Mouse (Mus musculus) gastrocnemius, postnatal 36 days (tissue): ENCODE results near the gene Prm2. TPM values are rescaled to one million over a fixed set of nuclear protein-coding genes. Genes with fewer than 3 reads are reported as not detected.

Experiments
- DNase-seq, 2 experiments: peaks; one replicate each; pipeline ENCODE4 v3.0.0; 2022
- intact Hi-C: fragments of 180-260 bp; cut with DNase I; formaldehyde crosslinking; loops from one replicate; pipeline ENCODE4 v1.15.1; 2025
- long read RNA-seq, 2 experiments: library from polyadenylated mRNA; stranded (forward); transcript quantifications; one replicate each; pipeline ENCODE4 v2.0.0; 2021
- total RNA-seq, 2 experiments: library from RNA; stranded (reverse); gene quantifications; 2 replicates each; pipeline ENCODE4 v1.2.3; 2021

Prm2 gene
- not detected for total RNA-seq
- long read RNA-seq, experiment 1 = 0 reads
- long read RNA-seq, experiment 2 = 0 reads

DNA sequence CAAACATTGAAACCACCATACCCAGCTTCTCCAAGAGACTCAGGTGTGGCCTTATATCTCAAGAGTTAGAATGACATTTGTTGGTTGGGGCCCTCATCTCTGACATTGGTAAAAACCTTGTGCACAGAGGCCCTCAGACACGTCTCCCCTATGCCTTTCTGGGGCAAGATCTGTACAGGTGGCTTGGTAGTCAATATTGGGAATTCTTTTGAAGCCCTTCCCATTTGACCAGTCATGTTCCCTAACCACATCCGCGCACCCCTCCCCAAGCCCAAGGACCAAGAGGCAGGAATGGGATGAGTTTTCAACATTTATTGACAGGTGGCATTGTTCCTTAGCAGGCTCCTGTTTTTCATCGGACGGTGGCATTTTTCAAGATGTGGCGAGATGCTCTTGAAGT, at the start of gene Prm2:
Prm2 (minus strand) TSS at position 101 of the 400 bp plus-strand sequence.
- no peak for DNase-seq
- intact Hi-C loops = no loop called here

DNA sequence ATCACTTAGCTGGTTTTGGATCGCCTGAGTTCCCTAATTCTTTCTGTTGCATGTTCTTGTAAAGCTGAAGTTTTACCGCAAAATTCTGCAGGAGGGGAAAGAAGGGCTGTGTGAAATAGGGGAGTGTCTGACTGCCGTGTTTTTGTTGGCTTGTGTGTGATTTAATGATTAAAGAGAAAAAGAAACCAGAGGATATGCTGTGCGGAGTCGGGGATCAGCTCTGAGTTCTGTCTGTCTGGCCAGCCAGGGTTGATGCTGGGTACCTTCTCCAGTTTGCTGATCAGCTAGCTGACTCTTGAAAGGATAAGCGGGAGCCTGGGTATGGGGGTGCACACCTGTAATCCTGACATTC, 48.4 kb upstream of the Prm2 start:
- intact Hi-C loops = no loop called here
- no peak for DNase-seq

DNA sequence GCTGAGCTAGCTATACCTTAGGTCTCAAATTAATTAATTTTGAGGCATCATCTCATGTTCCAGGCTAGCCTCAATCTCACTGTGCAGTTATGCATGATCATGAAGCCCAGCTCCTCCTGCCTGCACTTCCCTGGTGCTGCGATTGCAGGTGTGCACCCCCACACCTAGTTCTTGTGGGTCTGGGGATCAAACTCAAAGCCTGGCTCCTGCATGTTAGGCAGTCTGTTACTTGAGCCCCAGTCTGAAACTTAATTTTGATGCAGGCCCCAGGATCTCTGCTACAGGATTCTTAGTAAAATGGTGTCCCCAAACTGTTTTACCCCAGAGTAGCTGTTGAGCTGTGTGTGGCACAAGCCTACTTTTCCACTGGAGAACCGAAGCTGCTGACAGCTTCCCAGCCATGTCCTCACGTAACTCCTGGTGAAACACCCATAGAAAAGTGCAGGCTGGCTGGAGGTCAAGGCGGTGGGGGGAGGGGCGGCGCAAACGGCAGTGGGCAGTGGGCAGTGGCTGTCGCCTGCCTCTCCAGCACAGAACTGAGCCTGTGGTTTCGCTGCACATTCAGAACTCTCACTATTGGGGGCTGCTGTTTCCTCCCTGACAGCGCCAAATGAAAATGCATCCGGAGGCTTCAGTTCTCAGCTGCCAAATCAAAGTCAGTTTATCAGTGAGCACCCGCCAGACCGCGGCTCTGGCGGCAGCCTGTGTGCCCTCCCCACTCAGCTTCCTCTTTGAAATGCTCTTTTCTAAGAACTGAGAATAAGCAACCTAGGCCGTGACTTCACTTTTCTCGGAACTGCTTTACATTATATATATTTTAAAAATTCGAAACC, 47.8 kb upstream of the Prm2 start:
- intact Hi-C loops = no loop called here
- no peak for DNase-seq

DNA sequence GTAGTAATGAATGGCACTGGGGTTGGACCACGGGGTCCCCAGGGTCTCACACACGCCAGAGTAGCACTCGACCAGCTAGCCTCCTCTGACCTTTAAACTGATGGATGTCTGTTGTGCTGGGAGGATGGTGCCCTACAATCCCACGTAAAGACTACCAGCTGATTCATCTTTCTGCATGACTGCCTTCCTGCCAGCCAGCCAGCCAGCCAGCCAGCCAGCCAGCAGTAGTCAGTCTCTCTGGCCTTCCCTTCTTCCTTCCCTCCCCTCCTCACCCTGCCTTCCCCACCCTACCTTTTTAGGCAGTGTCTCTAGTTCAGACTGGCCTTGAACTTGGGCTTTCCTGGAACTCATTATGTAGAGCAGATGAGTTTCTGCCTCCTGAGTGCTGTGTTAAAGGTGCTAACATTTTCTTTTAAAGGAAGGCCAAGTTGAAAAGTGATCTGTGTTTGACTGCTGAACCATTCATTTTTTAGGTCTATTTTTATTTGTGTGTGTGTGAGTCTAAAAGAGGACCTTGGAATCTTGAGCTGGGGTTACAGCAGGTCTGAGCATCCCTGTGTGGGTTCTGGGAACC, 46.4 kb upstream of the Prm2 start:
- intact Hi-C loops = no loop called here
- no peak for DNase-seq

DNA sequence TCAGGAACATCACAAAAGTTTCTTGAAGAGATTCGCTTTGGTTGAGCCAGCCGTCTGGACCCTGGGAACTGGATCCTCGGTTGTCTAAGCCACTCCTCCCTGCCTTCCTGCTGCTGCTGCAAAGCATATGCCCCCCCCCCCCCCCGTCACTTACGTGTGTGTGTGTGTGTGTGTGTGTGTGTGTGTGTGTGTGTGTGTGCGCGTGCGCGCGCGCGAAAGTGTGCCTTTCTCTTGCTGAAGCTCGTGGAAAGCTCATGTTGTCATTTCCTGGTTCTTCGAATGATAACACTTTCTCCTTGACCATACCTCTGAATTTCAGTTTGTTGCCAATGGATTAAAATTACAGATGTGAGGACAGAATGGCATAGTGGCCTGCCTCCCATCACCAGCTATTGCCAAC, 44.1 kb upstream of the Prm2 start:
- no peak for DNase-seq
- intact Hi-C loops = no loop called here

DNA sequence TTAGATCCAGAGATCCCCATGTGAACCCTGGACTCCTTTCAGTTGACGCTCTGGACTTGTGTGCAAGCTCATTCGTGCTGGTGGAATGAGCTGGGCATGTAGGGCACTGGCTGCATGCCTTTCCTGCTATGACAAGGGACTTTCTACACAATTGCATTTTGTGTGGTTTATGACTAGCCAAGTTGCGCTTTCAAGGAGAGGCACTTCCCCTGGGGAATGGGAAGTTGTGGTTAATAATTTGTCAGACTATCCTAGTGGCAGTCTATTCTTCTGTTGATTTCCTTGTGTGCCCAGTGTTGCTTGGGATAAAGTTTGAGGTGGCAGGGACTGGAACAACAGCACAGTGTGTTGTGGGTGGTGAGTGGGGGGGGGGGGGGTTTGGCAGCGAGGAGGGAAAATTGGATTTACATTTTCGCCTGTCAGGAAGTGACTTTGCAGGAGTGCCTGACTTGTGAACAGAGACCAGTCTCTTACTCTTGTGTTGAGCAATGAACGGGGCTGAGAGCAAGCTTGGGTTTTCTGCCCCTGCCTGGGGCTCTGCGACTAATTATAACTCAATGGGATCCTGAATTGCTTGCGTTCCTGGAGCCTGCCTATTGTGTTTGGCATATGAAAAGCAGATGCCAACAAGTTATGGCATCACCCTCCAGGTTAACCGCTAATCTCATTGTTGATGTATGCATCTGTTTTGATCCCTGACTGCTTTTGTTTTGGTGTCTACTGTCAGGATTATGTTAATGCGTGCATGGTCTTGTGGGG, 42.7 kb upstream of the Prm2 start:
- no peak for DNase-seq
- intact Hi-C loops = no loop called here

DNA sequence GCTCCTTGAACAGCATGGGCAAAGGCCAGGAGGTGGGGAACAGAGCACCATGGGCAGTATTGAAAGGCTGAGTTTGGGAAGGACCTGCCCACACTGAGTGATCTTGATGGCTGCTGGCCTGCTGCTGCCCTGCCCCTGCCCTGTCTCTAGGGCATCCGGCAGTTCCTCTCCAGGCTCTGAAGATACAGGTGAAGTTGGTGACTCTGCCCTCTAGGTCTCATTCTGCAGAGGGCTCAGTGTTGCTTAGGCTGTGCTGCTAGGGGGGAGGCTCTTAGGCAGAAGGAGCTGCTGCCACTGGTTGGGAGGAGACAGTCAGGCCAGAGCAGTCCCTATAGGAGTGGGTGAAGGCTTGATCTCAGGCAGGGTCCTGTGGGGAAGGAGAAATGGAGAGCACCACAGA, 42.0 kb upstream of the Prm2 start:
- no peak for DNase-seq
- intact Hi-C loops = no loop called here

DNA sequence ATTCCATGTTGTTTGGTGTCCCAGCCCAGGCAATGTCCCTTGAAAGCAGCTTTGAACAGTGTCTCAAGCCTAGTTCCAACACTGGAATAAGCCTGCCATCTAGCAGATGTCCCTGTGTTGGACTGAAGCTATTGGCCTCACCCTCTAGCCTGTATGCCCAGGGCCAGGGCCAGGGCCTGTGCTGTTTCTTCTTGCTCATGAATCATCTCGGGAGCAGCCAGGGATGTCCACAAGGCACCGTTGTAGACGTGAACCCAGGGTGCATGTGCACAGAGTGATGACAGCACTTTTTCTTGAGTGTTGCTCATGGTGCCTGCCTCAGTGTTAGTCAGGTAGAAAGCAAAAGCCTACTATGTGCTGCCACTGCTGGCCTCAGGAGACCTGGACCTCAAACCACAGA, 41.3 kb upstream of the Prm2 start:
- DNase-seq = no peak

DNA sequence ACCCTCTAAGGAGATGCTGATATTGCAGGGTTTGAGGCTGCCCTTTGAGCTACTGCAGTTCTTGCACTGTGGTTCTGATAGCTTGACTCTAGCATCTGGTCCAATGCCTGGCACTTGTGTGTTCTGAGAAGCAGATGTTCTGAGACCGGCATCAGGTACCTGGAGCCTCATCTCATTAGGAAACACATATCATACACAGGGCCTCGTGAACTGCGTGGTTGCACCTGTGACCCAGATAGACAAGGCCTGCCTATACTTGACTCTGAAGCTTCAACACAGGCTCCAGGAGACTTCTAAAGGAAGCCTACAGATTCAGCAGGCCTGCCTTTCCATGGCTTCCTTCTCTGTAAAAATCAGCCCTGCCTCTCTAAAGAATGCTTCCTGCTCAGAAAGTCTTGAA, 40.5 kb upstream of the Prm2 start:
- intact Hi-C loops = no loop called here
- no peak for DNase-seq

More for the DNA sequence above, 41.3 kb upstream of the Prm2 start:
- intact Hi-C loops = no loop called here

DNA sequence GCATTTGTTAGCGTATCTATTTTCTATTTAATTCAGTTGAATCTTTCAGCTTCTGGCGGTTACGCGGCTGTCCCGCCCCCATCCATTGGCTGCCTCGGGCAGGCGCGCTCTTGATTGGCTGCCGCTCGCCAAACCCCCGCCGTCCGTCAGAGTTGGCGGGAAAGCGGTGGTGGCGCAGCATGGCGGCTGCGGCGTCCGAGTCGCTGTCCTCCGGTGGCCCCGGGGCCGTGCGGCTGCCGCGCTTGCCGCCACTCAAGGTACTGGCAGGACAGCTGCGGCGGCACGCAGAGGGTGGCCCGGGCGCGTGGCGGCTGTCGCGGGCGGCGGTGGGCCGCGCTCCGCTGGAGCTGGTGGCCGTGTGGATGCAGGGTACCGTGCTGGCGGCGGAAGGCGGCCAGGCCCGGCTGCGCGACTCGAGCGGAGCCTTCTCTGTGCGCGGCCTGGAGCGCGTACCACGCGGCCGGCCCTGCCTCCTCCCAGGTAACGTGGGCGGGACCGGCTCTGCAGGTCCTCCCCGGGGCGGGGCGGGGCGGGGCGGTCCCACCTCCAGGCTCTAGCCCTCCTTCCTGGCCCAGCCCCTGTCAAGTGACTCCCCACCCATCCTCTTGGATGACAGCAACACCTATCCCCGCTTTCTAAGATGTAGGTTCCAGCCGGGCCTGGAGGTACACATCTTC, 39.1 kb upstream of the Prm2 start, which contains the start of gene Rmi2:
Rmi2 (plus strand) TSS at position 149 of the 677 bp plus-strand sequence.
- intact Hi-C loops = loop anchor here (5.0 kb wide), 1 partner anchor 48 kb away; the partner anchor contains the start of genes Socs1 and Tnp2
- peak; percentile 70 to 80 for DNase-seq

DNA sequence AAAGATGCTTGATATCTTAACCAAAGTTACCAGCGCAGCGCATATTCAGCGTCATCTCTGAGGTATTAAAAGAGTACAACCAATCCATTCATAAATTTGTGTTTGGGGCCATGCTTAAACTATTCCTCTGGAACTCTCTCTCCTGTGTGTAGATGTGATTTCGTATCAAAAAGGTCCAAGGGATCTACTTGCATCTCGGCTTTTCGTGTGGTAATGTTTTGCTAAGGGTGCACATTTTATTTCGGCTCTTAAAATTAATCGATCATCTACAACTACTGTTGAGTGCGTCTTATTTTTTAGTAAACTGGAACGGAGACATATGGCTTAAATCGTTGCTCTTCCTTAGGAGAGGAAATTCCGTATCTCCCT, 38.6 kb upstream of the Prm2 start:
- intact Hi-C loops = loop anchor here (5.0 kb wide), 1 partner anchor 47 kb away; the partner anchor contains the start of genes Socs1 and Tnp2
- DNase-seq = no peak

DNA sequence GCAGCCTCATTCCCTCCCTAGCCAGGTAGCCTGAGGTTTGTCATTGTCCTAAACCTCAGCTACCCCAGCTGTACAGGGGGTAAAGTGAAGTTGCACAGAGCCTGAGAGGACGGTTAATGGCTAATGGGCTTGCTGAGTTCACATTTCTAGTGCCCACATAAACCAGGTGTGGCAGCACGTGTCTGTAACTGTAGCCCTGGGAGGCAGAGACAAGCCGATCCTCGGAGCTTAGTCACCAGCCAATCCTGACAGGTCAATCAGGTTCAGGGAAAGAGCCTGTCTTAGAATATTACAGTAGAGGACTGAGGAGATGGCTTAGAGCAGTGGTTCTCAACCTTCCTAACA, 32.5 kb upstream of the Prm2 start:
- intact Hi-C loops = no loop called here
- no peak for DNase-seq

DNA sequence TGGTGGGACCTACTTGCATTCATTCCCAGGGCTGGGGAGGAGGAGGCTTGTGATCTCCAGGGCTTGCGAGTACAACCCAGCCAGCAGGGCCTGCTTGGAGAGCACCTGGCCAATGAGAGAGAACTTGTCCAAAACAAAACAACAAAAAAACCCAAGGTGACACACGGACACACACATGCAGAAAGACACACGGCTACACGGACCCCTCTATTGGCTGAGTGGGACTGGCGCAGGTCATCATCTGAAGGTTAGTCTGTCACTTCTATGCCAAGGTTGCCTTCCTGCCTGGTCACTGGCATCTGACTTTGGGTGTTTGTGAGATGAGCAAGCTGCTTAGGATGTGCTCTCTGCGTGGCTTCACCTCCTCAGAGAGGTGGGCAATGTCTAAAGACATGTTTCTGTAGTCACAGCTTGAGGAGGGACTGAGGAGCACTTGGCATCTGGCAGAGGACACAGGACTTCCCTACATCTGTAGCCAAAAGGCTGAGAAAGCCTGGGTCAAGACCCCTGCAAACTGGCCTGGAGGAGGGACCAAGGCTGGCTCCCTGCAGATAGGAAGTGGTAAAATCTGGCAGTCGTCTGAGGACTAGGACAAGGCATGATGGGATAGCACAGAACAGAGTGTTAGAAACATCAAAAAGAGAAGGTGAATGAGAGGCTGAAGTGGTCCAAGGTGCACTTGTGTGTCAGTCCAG, 32.0 kb upstream of the Prm2 start:
- intact Hi-C loops = no loop called here
- no peak for DNase-seq

DNA sequence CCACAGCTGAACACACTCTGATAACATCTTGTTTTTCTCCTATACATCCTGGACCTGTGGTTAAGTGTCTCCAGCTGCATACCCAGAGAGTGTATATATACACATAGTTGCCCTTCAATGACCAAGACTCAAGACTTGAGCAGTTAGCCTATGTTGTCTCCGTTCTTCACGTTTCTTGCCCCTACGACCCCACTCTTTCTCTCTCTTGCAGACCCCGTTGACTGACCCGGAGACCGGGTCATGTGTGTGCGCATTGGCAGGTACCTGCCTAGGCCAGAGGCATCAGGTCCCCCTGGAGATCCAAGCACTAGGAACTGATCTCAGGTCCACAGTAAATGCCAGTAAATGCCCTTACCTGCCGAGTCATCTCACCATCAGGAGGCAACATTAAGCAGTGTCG, 31.3 kb upstream of the Prm2 start:
- no peak for DNase-seq
- intact Hi-C loops = no loop called here

DNA sequence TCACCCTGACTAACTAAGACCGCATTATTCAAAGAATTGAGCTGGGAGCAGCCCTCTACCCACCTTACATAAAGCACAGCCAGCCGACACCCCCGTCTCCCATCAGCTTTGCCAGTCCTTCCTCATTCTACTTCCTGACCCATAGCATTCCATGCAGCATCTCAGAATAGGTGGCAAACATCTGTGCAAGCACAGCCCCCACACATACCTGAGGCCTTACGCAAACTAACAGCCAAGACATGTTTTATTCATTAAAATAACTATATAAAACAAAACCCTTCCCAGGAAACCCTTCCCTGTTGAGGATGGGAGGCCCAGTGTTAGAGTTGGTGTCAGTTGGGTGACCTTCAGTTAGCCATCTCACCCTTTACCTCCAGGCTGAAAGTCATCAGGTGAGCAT, 29.9 kb upstream of the Prm2 start:
- DNase-seq = no peak
- intact Hi-C loops = no loop called here

DNA sequence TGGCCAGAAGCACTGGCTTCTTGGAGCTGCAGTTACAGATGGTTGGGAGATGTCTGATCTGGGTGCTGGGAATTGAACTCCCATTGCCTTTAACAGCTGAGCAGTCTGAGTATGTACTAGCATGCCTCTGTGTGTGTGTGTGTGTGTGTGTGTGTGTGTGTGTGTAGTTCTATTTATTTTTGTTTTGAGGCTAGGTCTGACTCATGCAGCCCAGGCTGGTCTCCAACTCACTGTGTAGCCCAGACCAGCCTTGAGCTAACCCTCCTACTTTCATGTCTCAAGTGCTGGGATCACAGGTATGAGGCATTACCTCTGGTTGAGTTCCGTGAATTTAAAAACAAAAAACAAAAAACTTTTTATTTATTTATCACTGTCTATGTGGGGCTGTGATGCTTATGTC, 28.6 kb upstream of the Prm2 start:
- intact Hi-C loops = no loop called here
- no peak for DNase-seq

DNA sequence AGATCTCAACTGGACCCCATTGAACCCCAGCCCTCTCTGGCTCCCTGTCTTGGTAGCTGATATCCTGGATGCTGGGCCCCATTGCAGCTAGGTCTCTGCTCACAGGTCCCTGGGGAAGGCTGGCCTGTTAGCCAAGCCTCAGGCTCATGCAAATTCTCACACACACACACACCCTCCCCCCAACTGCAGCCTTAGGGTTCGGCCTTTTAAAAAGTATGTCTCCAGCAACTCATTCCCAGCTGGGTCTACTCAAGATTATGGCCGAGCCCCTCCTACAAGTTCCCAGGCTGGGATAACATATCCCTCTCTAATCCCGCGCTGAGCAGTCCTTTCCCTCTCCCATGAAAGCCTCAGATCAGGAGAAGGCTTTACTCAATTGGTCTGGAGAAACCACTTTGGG, 25.5 kb upstream of the Prm2 start:
- DNase-seq = no peak
- intact Hi-C loops = no loop called here

DNA sequence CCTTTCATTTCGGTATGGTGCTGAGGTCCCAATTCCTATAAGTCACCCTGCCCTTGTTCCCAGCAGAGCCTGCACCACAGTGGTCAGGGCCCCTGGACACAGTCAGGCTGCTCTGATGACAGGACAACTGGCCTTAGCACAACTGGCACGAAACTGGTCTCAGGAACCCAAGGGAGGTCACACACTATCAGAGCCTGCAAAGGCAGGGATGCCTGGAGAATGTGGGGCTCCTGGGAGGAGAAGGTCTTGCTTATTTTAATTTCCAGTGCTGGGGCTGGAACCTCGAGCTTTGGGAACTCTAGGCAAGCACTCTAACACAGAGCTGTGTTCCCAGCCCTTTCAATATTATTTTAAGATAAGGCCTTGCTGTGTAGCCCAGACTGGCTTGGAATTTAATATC, 24.0 kb upstream of the Prm2 start:
- intact Hi-C loops = no loop called here
- DNase-seq = no peak

DNA sequence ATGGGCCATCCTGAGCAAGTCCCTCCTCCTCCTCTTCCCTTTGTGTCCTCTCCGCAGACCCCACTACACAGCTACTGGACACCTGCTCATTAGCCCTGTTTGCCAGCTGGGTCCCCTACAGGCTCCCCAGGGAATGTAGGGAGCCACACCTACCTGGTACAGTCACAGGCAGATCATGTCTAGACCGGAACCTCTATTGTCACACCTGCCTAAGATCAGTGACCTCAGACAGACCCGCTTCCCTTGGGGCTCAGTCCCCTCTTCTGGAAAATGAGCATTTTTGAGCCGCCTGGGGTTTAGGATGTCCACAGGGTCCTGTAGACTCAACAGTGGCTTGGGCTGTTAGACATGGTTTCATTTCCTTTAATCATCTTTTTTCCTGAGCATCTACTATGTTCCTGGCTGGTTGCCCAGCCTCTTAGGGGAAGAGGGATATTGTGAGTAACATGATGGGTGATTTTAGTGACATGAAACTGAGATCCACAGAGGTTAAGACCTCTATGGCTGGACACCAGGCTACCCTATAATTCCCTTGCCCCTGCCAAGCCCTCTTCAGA, 22.7 kb upstream of the Prm2 start:
- intact Hi-C loops = no loop called here
- no peak for DNase-seq

DNA sequence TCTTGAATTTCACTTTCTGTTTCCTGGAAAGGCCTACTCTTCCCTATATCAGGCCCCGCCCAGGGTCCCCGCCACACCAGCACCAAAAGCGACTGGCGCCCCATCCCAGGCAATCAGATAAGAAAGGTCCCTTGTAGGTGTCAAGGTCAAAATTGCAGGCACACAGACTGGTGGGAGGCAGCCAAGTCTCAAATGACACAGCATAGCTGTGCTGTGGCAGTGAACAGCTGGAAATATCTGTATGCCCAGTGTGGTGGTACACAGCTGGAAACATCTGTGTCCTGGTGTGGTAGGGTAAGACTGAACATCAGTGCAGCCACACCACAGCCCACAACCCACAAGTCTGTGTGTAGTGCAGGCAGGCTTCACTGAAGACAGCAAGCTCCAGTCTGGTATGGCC, 18.9 kb upstream of the Prm2 start:
- DNase-seq = no peak
- intact Hi-C loops = no loop called here
